17 mouse cellular contexts compared by ENCODE assay signal in genomic region chr11:103006286-103007000, GRCm38 (mm10). TPM values are rescaled to one million over a fixed set of nuclear protein-coding genes. Genes with fewer than 3 reads are reported as not detected.
DNase-seq lines count a peak whose midpoint lies in the region; ATAC-seq and TF ChIP-seq lines count a peak whose summit lies in the region.
"Had no signal": no experiment of that assay in that cellular context is flagged by ENCODE, and none has a peak within 500 bp of the region (broad histone marks: within the 10 kb centered on the region; RNA-seq: fewer than 3 reads in every experiment).

No protein-coding gene starts in this region.

- H3K4me1 ChIP-seq in bone marrow macrophage, adult 2 months (ENCODE audit: control insufficient read depth, insufficient read depth, low read length) = peaks cover 64% of the 10 kb centered on the region
- peaks cover 44% of the 10 kb centered on the region for H3K4me1 ChIP-seq in liver, embryonic 15.5 days (replicated peaks)
- H3K4me1 ChIP-seq in neural tube, embryonic 15.5 days = peaks cover 20% of the 10 kb centered on the region

- H3K4me3 ChIP-seq in layer of hippocampus, adult 2 months = no peak overlapping the region
- H3K4me3 ChIP-seq in bone marrow macrophage, adult 2 months (ENCODE audit: insufficient read depth, low read length) = peak overlapping the region; percentile 7
- no peak overlapping the region for H3K4me3 ChIP-seq in liver, embryonic 15.5 days (replicated peaks)
- H3K4me3 ChIP-seq in neural tube, embryonic 15.5 days (replicated peaks) = no peak overlapping the region
- H3K4me3 ChIP-seq: embryonic facial prominence, embryonic 13.5 days; hindbrain, embryonic 12.5 days; kidney, embryonic 15.5 days; midbrain, embryonic 15.5 days had no signal

- peak; percentile 43 for ATAC-seq in liver, embryonic 15.5 days (ENCODE audit: insufficient read depth)
- no peak for ATAC-seq in neural tube, embryonic 15.5 days (ENCODE audit: low FRiP score)
- ATAC-seq: forebrain, embryonic 16.5 days; midbrain, embryonic 15.5 days had no signal

- H3K9me3 ChIP-seq in liver, embryonic 15.5 days (replicated peaks) = no peaks in the 10 kb centered on the region
- H3K9me3 ChIP-seq in neural tube, embryonic 15.5 days (replicated peaks) = no peaks in the 10 kb centered on the region
- H3K9me3 ChIP-seq: embryonic facial prominence, embryonic 13.5 days; hindbrain, embryonic 12.5 days; kidney, embryonic 15.5 days; midbrain, embryonic 15.5 days had no signal

- no peak for TF ChIP-seq CTCF in layer of hippocampus, adult 2 months (conservative IDR thresholded peaks at IDR 0.05)
- no peak for TF ChIP-seq CTCF in bone marrow macrophage, adult 2 months (IDR thresholded peaks at IDR 0.05; ENCODE audit: low read depth, low read length)

- peak overlapping the region; percentile 34 for H3K4me2 ChIP-seq in liver, embryonic 15.5 days
- H3K4me2 ChIP-seq in neural tube, embryonic 15.5 days = no peak overlapping the region
- H3K4me2 ChIP-seq: embryonic facial prominence, embryonic 13.5 days; hindbrain, embryonic 12.5 days; kidney, embryonic 15.5 days; midbrain, embryonic 15.5 days had no signal

- no peak for DNase-seq in layer of hippocampus, adult 2 months (ENCODE audit: low spot score in 2 of 2)
- DNase-seq in layer of hippocampus, adult 8-10 months (ENCODE audit: low spot score in 2 of 2) = no peak
- DNase-seq in 416B (ENCODE audit: low read depth) = peak; percentile 59
- DNase-seq in thymus, postnatal 36 days = no peak
- DNase-seq: cerebellum, adult 11 months; retina, postnatal 1 day; right cerebral cortex, postnatal 4 days; thymus, postnatal 25 days had no signal

- H3K27me3 ChIP-seq in liver, embryonic 15.5 days = no peaks in the 10 kb centered on the region
- no peaks in the 10 kb centered on the region for H3K27me3 ChIP-seq in neural tube, embryonic 15.5 days (replicated peaks)
- H3K27me3 ChIP-seq: embryonic facial prominence, embryonic 13.5 days; hindbrain, embryonic 12.5 days; kidney, embryonic 15.5 days; midbrain, embryonic 15.5 days had no signal

- no peak overlapping the region for H3K9ac ChIP-seq in liver, embryonic 15.5 days
- no peak overlapping the region for H3K9ac ChIP-seq in neural tube, embryonic 15.5 days (replicated peaks)
- H3K9ac ChIP-seq: embryonic facial prominence, embryonic 13.5 days; hindbrain, embryonic 12.5 days; kidney, embryonic 15.5 days; midbrain, embryonic 15.5 days had no signal

- no peak for TF ChIP-seq POLR2A in bone marrow macrophage, adult 2 months (IDR thresholded peaks at IDR 0.05; ENCODE audit: borderline replicate concordance, low read depth, low read length)

- peak overlapping the region; percentile 73 for H3K27ac ChIP-seq in layer of hippocampus, adult 2 months
- peak overlapping the region; percentile 51 for H3K27ac ChIP-seq in bone marrow macrophage, adult 2 months (ENCODE audit: insufficient read depth, low read depth, low read length)
- H3K27ac ChIP-seq in liver, embryonic 15.5 days (replicated peaks) = peak overlapping the region; percentile 70
- H3K27ac ChIP-seq in neural tube, embryonic 15.5 days (replicated peaks) = no peak overlapping the region
- H3K27ac ChIP-seq: embryonic facial prominence, embryonic 13.5 days; hindbrain, embryonic 12.5 days; kidney, embryonic 15.5 days; midbrain, embryonic 15.5 days had no signal

- WGBS in liver, embryonic 15.5 days (ENCODE audit: insufficient replicate concordance) = 61% methylated on average over 7 of the region's 7 CpGs
- 89% methylated on average over 7 of the region's 7 CpGs for WGBS in neural tube, embryonic 15.5 days

- no peaks in the 10 kb centered on the region for H3K36me3 ChIP-seq in liver, embryonic 15.5 days (replicated peaks)
- peaks cover 3% of the 10 kb centered on the region; the same call in 1 of the 2 replicates for H3K36me3 ChIP-seq in neural tube, embryonic 15.5 days
- H3K36me3 ChIP-seq: midbrain, embryonic 15.5 days had no signal

RNA-seq across cellular contexts. Expression of gene Nmt1, which starts 21.5 kb away (rescaled TPM):
- total RNA-seq in layer of hippocampus, adult 2 months (2021) = 100 to 1,000 TPM; 169 to 173 TPM
- 100 to 1,000 TPM; 152 to 165 (median 160) TPM for total RNA-seq in layer of hippocampus, adult 8-10 months (2022)
- 69.2 and 82.6 TPM in 2 replicates for polyA plus RNA-seq in bone marrow macrophage, adult 2 months (2012; ENCODE audit: insufficient read depth, insufficient read length, missing spikeins)
- 32.4 and 36.7 TPM in 2 replicates for polyA plus RNA-seq in liver, embryonic 15.5 days (2015; fragmentation: Nextera tagmentation; extraction: Ambion mirVana)
- polyA plus RNA-seq in neural tube, embryonic 15.5 days (2015; fragmentation: Nextera tagmentation; extraction: Ambion mirVana) = 33.8 and 39.3 TPM in 2 replicates

RNA-seq across cellular contexts. Expression of gene Dcakd, which starts 21.7 kb away (rescaled TPM):
- 10 to 100 TPM; 77.1 to 80.3 TPM for total RNA-seq in layer of hippocampus, adult 2 months (2021)
- total RNA-seq in layer of hippocampus, adult 8-10 months (2022) = 10 to 100 TPM; 55.2 to 71.2 (median 63.6) TPM
- polyA plus RNA-seq in bone marrow macrophage, adult 2 months (2012; ENCODE audit: insufficient read depth, insufficient read length, missing spikeins) = 40.9 and 43.2 TPM in 2 replicates
- 28.7 and 30.0 TPM in 2 replicates for polyA plus RNA-seq in liver, embryonic 15.5 days (2015; fragmentation: Nextera tagmentation; extraction: Ambion mirVana)
- polyA plus RNA-seq in neural tube, embryonic 15.5 days (2015; fragmentation: Nextera tagmentation; extraction: Ambion mirVana) = 149 and 153 TPM in 2 replicates

RNA-seq across cellular contexts. Expression of gene C1ql1, which starts 60.0 kb away (rescaled TPM):
- 10 to 100 TPM; 17.5 to 18.5 TPM for total RNA-seq in layer of hippocampus, adult 2 months (2021)
- total RNA-seq in layer of hippocampus, adult 8-10 months (2022) = 10 to 100 TPM; 13.9 to 19.7 (median 16.6) TPM
- polyA plus RNA-seq in bone marrow macrophage, adult 2 months (2012; ENCODE audit: insufficient read depth, insufficient read length, missing spikeins) = not detected in 2 replicates
- polyA plus RNA-seq in liver, embryonic 15.5 days (2015; fragmentation: Nextera tagmentation; extraction: Ambion mirVana) = 0.08 TPM in 2 replicates
- 4.4 TPM in 2 replicates for polyA plus RNA-seq in neural tube, embryonic 15.5 days (2015; fragmentation: Nextera tagmentation; extraction: Ambion mirVana)
- total RNA-seq: megakaryocyte-erythroid progenitor cell, adult 5-6 weeks had no signal
